Mouse (Mus musculus) lung, postnatal 36 days (tissue): Measurements from ENCODE around the gene Rhox2e.
"Not testable (repeated sequence)": the region's sequence is repeated elsewhere in the genome, so short reads cannot be mapped to it uniquely, and the experiment has no call there.

Experiments used
- DNase-seq: peaks from one replicate; pipeline ENCODE4 v3.0.0; 2022; ENCODE audit warnings: mixed read lengths

The Rhox2e gene

DNA sequence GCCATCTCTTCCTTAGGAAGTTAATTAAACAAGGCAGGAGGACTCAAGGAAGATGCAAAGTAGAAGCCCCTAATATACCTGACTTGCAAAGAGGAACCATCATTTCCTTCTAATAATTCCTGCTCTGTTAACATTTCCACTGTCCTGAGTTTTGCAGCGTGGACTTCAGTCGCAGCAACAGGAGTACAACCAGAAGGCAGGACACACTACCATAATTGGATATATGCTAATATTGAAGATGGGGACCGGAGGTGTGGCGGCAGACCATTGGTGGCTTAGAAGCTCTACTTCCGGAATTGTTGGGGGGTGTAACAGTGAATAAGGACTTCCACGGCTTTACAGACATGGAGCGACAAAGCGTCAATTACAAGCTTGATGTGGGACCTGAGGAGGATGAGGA is at the start of gene Rhox2e:
Gene Rhox2e (plus strand): TSS at position 301 of the 400 bp plus-strand sequence.
- DNase-seq: not testable (repeated sequence)

- not testable (repeated sequence) for DNase-seq
Observed at GRCm38 (mm10) chrX:37514059-37514458, 16.2 kb upstream of the Rhox2e start, which contains the start of gene Rhox4d. Rhox4d (plus strand) TSS chrX:37514359.

DNA sequence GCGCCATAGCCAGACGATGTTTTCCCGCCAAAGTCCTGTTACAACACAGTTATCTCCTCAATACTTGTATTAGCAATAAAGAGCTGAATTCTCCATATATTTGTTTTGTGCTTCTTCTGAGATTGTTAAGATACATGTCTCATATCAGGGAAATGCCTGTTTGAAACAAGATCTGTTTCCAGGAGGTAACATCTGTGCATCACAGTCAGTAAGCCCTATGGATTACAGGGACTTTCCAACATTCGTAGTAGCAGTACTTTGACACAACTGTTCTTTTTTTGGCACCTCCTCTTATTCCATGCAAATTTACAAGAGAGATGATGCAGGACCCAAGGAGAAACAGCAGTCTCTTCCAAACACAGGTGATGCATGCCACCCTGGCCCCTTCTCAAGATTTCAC is 11.5 kb downstream of the Rhox2e start, which contains the start of gene Rhox3e:
Gene Rhox3e (plus strand): TSS at position 301 of the 400 bp plus-strand sequence.
- not testable (repeated sequence) for DNase-seq

- DNase-seq: not testable (repeated sequence)
Observed at GRCm38 (mm10) chrX:37557112-37557511, 26.9 kb downstream of the Rhox2e start, which contains the start of gene Rhox4e. Rhox4e (plus strand) TSS chrX:37557412.

GRCm38 (mm10) chrX:37571105-37571504 is 40.9 kb downstream of the Rhox2e start, which contains the start of gene Rhox2f:
Rhox2f (plus strand) TSS chrX:37571405.
- DNase-seq: not testable (repeated sequence)

GRCm38 (mm10) chrX:37572638-37573037 is 42.4 kb downstream of the Rhox2e start:
- not testable (repeated sequence) for DNase-seq

GRCm38 (mm10) chrX:37580692-37581091 is 50.4 kb downstream of the Rhox2e start, which contains the start of gene Rhox3f:
Rhox3f (plus strand) TSS chrX:37580992.
- not testable (repeated sequence) for DNase-seq
